Mouse (Mus musculus) liver, embryonic 13.5 days (tissue): ENCODE results near the gene Neu3. TPM values are rescaled to one million over a fixed set of nuclear protein-coding genes. Genes with fewer than 3 reads are reported as not detected.

Source experiments
- ATAC-seq: fragments of 200-750 bp; cut with Nextera tagmentation; 2 replicates; pipeline ENCODE4 v1.8.0; 2017; ENCODE audit warnings: low read depth, mild to moderate bottlenecking, moderate number of reproducible peaks, moderate library complexity
- DNase-seq: peaks from one replicate; pipeline ENCODE4 v3.0.0; 2022
- H3K27ac ChIP-seq: fragments of 300-500 bp; sonication (generic); 2 replicates; pipeline ENCODE4 v1.5.1; 2015; ENCODE audit warnings: moderate library complexity, mild to moderate bottlenecking, inconsistent platforms
- H3K27me3 ChIP-seq: fragments of 300-500 bp; sonication (generic); 2 replicates; pipeline ENCODE4 v1.6.1; 2015; ENCODE audit warnings: mild to moderate bottlenecking, inconsistent platforms
- H3K36me3 ChIP-seq: fragments of 300-500 bp; sonication (generic); 2 replicates; pipeline ENCODE4 v1.6.1; 2015; ENCODE audit warnings: mild to moderate bottlenecking, inconsistent platforms
- H3K4me1 ChIP-seq: fragments of 300-500 bp; sonication (generic); replicated peaks from 2 replicates; pipeline ENCODE4 v1.6.1; 2015; ENCODE audit warnings: inconsistent platforms
- H3K4me2 ChIP-seq: fragments of 300-500 bp; sonication (generic); 2 replicates; pipeline ENCODE4 v1.6.1; 2015; ENCODE audit warnings: inconsistent platforms, mild to moderate bottlenecking, moderate library complexity
- H3K4me3 ChIP-seq: fragments of 300-500 bp; sonication (generic); replicated peaks from 2 replicates; pipeline ENCODE4 v1.5.1; 2015; ENCODE audit warnings: mild to moderate bottlenecking, inconsistent platforms
- H3K9ac ChIP-seq: fragments of 300-500 bp; sonication (generic); 2 replicates; pipeline ENCODE4 v1.6.1; 2015; ENCODE audit warnings: mild to moderate bottlenecking, inconsistent platforms
- H3K9me3 ChIP-seq: fragments of 300-500 bp; sonication (generic); replicated peaks from 2 replicates; pipeline ENCODE4 v1.6.1; 2016; ENCODE audit warnings: inconsistent platforms
- WGBS: fragments of 180-500 bp; shearing (Covaris S2); methylation state at CpG from one replicate; pipeline ENCODE4 v1.1.7; 2015; ENCODE audit not compliant: insufficient replicate concordance; 5-methylcytosine and 5-hydroxymethylcytosine counted together
- polyA plus RNA-seq: library from polyadenylated mRNA; unstranded; fragments of >200 nt; fragmentation: Nextera tagmentation; extraction: Ambion mirVana; gene quantifications from 2 replicates; pipeline ENCODE4 v1.2.1, GENCODE M21; 2015

Neu3 gene
- polyA plus RNA-seq, 1 experiment from 2014 or later = 4.2 TPM

DNA sequence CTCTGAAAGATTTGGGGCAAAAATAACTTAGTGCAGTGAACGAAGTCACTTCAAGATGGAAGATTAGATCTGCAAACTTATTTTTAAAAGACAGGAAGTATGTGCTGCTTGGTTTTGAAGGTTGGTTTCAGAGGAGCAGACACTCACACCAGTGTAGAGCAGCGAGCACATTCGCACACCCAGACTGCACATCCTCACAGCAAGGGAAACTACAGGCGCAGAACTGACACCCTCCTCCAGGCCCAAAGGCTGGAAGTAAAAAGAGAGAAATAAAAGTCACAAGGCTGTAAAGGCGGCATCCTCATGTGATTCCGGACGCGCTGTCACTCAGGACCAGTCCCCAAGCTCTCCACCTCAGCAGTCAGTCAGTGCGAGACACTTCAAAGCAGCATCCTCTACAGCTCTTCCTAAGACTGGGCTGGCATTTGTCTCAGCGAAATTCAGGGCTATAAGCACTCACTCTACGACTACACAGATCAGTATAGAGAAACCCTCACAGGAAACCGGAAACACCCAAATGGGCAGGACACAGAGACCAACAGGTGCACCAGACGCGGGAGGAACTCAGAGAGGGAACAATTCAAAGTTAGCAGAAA is 28.1 kb upstream of the Neu3 start:
- ATAC-seq (no peak), DNase-seq (no peak)
- Histone ChIP-seq H3K4me1 (peaks cover 30% of the 10 kb centered on the region), H3K9me3 (no peaks in the 10 kb centered on the region), H3K9ac (peak overlapping the region; percentile 39; the same call in 1 of the 2 replicates), H3K4me3 (peak overlapping the region; percentile 30), H3K36me3 (peaks cover 36% of the 10 kb centered on the region), H3K4me2 (peak overlapping the region; percentile 49), H3K27me3 (0 out of 2 replicates have a peak, but pooled peaks cover 4% of the 10 kb centered on the region), H3K27ac (no peak overlapping the region)
- 67% methylated on average over 14 of the region's 14 CpGs for whole genome bisulfite sequencing

DNA sequence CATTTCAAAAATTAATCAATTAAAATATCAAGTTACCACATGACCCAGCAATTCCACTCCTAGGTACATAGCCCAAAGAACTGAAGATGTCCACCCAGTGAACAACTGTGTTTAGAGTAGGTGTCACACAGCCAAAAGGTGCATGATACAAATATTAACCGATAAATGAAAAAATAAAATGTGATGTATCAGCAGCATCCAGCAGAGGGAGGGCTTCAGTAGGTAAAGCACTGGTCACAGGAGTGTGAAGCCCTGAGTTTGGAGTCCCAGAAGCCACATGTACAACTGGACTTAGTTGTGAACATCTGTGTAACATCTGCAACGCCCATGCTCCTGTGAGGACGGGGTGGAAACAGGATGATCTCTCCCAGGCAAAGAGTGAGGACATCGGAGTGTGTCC is 26.1 kb upstream of the Neu3 start:
- 90% methylated on average over 4 of the region's 4 CpGs for WGBS
- ATAC-seq (no peak), DNase-seq (no peak)
- peaks cover 42% of the 10 kb centered on the region for H3K36me3 ChIP-seq
- no peak overlapping the region for H3K9ac ChIP-seq
- no peaks in the 10 kb centered on the region for H3K27me3 ChIP-seq
- no peak overlapping the region for H3K4me2 ChIP-seq
- no peaks in the 10 kb centered on the region for H3K9me3 ChIP-seq
- H3K27ac ChIP-seq = no peak overlapping the region
- peaks cover 29% of the 10 kb centered on the region for H3K4me1 ChIP-seq
- H3K4me3 ChIP-seq = no peak overlapping the region

DNA sequence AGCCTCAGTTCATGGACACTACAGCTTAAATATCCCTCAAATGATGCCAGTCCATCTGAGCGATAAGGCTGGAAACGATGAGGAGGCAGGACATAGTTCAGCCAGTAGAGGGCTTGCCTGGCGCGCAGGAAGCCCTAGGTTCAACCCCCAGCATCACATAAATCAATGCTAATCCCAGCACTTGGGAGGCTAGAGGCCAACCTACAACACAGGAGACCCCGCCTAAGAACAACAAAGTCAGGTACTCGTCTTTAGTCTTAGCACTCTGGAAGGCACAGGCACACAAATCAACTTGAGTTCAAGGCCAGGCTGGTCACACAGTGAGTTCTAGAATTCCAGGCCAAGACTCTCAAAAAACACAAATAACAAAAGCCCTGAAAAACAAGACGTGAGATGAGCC is 25.1 kb upstream of the Neu3 start:
- ATAC-seq (no peak), DNase-seq (no peak)
- Histone ChIP-seq H3K4me2 (no peak overlapping the region), H3K4me3 (no peak overlapping the region), H3K9me3 (no peaks in the 10 kb centered on the region), H3K4me1 (peaks cover 28% of the 10 kb centered on the region), H3K27me3 (no peaks in the 10 kb centered on the region), H3K9ac (no peak overlapping the region), H3K27ac (no peak overlapping the region), H3K36me3 (peaks cover 50% of the 10 kb centered on the region)
- WGBS = 80% methylated on average over 7 of the region's 7 CpGs

DNA sequence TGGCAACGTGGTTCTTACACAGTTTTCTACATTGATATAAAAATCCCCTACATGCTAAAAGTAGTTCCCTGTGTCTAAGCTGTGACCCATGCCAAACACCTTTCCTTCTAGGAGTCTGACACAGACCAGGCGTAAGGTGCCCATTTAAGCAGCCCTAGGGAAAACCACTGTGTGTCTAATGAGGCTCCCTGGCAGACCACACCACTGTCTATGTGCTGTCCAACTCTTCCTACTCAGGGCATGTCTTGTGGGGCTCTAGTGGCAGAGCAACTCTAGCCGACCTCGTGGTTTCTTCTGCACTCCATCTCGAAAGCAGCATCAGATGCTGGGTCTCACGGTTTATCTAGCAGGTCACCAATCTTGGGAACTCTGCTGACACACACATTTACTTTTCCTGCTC is 23.4 kb upstream of the Neu3 start:
- Histone ChIP-seq H3K9ac (no peak overlapping the region), H3K36me3 (peaks cover 60% of the 10 kb centered on the region)

DNA sequence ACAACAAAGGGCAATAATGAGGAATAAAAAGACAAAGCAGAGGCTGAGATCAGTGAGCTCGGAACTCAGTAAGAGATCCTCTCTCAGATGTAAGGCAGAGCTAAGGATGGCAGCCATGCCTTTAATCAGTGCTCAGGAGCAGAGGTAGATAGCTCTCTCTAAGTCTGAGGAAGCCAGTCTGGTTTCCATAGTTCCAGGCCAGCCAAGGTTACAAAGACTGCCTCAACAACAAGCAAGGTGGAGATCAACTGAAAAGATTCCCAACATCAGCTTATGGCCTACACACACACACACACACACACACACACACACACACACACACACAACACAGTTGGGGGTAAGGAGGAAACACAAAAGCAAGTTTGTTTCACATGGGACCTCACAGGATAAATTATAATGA is 22.9 kb upstream of the Neu3 start:
- WGBS = 81% methylated on average over 1 of the region's 1 CpGs
- H3K9ac ChIP-seq = no peak overlapping the region
- H3K4me1 ChIP-seq = peaks cover 11% of the 10 kb centered on the region
- no peak for ATAC-seq
- no peaks in the 10 kb centered on the region for H3K9me3 ChIP-seq
- no peak overlapping the region for H3K4me2 ChIP-seq
- no peak overlapping the region for H3K4me3 ChIP-seq
- H3K27ac ChIP-seq = no peak overlapping the region
- no peak for DNase-seq
- H3K36me3 ChIP-seq = peaks cover 60% of the 10 kb centered on the region
- H3K27me3 ChIP-seq = no peaks in the 10 kb centered on the region

More for the DNA sequence above, 23.4 kb upstream of the Neu3 start:
- DNase-seq (no peak), ATAC-seq (no peak)
- no peak overlapping the region for H3K4me3 ChIP-seq
- no peak overlapping the region for H3K27ac ChIP-seq
- H3K4me1 ChIP-seq = peaks cover 16% of the 10 kb centered on the region
- no peak overlapping the region for H3K4me2 ChIP-seq
- H3K27me3 ChIP-seq = no peaks in the 10 kb centered on the region
- 56% methylated on average over 6 of the region's 6 CpGs for WGBS
- H3K9me3 ChIP-seq = no peaks in the 10 kb centered on the region

DNA sequence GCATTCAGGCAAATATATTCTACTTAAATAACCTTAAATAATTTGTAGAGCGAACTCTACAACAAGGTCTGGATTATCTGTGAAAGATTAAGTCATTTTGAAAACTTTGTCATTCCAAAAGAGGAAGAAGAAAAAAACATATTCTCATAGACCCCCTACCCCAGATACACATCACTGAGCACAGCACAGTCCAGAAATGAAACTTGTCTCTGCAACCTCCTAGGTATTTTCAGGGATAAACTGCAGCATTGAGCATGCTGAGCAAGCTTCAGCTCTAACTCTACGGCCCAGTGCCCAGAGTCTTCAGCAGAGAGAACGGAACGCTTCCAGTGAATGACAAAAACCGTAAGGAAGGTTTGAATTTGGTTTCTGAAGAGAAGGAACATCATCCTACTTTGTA is 22.3 kb upstream of the Neu3 start:
- ATAC-seq = no peak
- WGBS = 91% methylated on average over 5 of the region's 5 CpGs
- Histone ChIP-seq H3K36me3 (peaks cover 61% of the 10 kb centered on the region), H3K4me3 (no peak overlapping the region), H3K4me1 (peaks cover 7% of the 10 kb centered on the region), H3K27ac (no peak overlapping the region), H3K4me2 (no peak overlapping the region), H3K9me3 (no peaks in the 10 kb centered on the region), H3K27me3 (no peaks in the 10 kb centered on the region), H3K9ac (no peak overlapping the region)
- no peak for DNase-seq

DNA sequence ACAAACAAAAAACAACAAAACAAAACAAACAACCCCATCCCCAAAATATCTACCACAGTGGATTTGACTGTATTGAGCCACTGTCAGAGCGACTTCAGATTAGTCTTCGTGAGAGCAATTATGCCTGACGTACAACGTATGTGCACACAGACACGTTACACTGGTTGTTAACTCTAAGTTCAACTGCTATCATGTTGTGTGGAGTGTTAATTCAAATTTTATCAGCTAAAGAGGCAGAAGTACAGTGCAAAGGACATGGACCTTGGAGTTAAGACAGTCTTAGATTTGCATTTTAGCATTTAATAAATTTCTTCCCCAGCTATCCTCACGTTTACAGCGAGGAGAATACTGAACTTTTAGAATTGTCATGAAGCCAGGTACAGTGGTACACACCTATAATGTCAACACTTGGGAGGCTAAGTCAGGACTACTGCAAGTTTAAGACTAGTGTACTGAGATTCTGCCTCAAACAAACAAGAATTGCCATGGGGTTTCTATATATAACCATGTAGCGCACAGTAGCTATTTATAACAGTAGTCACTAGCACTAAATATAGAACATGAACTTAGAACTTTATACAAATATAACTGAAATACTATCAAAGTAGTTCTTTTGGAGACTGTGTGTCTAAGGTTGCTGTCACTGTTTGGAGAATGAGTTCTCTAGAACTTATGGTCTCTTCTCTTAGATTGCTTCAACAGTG is 17.5 kb upstream of the Neu3 start:
- Histone ChIP-seq H3K4me1 (peaks cover 8% of the 10 kb centered on the region; the same call in 1 of the 2 replicates), H3K4me3 (no peak overlapping the region), H3K27ac (no peak overlapping the region), H3K36me3 (peaks cover 84% of the 10 kb centered on the region), H3K9ac (no peak overlapping the region), H3K27me3 (no peaks in the 10 kb centered on the region), H3K4me2 (no peak overlapping the region), H3K9me3 (no peaks in the 10 kb centered on the region)
- DNase-seq = no peak
- WGBS = 92% methylated on average over 8 of the region's 8 CpGs
- no peak for ATAC-seq

DNA sequence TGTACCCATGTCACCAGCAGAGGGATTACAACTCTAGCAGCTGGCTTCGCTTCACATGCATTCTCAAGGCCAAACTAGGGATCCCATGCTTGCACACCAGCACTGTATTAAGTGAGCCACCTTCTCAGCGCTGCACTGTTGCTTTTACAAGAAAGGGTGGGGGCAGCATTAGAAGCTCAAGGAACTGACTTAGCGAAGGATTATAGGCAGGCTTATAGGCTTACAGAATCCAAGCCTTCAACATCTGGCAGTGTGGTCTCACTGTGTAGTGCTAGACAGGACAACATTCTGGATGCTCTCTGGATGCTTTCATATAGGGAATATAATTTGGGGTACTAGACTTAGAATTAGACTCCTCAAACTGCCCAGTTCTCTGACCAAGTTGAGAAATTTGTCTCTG is 10.0 kb upstream of the Neu3 start:
- no peak overlapping the region for H3K4me3 ChIP-seq
- H3K27ac ChIP-seq = no peak overlapping the region
- no peak overlapping the region for H3K4me2 ChIP-seq
- H3K27me3 ChIP-seq = no peaks in the 10 kb centered on the region
- peaks cover 29% of the 10 kb centered on the region for H3K4me1 ChIP-seq
- H3K36me3 ChIP-seq = peaks cover 64% of the 10 kb centered on the region
- no peaks in the 10 kb centered on the region for H3K9me3 ChIP-seq
- H3K9ac ChIP-seq = no peak overlapping the region
- DNase-seq (no peak), ATAC-seq (no peak)
- 81% methylated on average over 3 of the region's 3 CpGs for WGBS

DNA sequence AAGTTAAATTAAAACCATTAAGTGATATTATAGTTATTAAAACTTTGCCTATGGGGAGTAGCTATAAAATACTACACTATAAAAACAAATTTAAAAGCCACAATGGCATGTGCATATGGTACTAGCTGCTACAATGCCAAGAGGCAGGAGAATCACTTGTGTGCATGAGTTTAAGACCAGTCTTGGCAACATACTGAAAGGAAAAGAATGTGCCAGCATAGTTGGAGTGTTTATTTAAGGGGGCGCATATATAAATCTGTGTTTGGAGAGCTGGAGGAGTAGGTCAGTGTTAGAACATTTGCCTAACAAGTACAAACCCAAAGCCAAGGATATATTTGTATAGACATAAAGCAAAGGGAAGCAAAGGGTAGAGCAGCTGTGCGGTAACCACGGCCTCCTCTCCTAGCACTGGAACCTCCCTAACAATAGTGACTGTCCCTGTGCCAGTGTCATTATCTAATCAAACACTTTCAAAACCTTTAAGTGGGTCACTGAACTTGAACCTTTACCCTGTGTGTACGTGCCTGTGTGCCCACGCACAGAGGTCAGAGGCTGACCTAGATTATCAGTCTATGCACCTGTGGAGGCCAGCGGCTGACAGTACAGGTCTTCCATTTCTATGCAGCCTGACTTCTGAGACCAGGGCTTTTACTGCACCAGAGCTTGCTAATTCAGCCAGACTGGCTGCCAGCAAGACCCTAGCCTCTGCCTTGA is 9.3 kb upstream of the Neu3 start:
- H3K36me3 ChIP-seq = peaks cover 57% of the 10 kb centered on the region
- no peaks in the 10 kb centered on the region for H3K27me3 ChIP-seq
- H3K27ac ChIP-seq = no peak overlapping the region
- H3K4me3 ChIP-seq = no peak overlapping the region
- H3K9ac ChIP-seq = no peak overlapping the region
- H3K4me2 ChIP-seq = no peak overlapping the region
- ATAC-seq (peak; percentile 73), DNase-seq (no peak)
- H3K9me3 ChIP-seq = no peaks in the 10 kb centered on the region
- peaks cover 29% of the 10 kb centered on the region for H3K4me1 ChIP-seq
- WGBS = 68% methylated on average over 6 of the region's 6 CpGs

DNA sequence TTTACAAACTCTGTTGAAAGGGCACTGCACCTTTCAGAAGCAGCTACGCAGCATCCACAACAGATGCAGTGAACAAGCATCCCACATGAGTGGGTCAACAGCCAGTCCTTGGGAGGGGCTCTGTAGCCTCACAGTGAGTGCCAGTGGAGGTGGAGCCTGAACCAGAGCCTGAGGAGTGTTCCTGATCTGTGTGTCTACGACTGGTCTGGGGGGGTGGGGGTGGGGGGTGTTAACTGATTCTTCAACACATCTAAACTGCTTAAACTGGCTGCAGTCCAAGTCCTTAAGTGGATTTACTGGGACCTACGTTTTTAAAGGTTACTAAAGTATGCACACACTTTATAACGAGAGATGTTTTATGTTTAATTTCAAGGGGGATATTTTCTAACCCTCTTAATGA is 8.6 kb upstream of the Neu3 start:
- ATAC-seq = no peak

DNA sequence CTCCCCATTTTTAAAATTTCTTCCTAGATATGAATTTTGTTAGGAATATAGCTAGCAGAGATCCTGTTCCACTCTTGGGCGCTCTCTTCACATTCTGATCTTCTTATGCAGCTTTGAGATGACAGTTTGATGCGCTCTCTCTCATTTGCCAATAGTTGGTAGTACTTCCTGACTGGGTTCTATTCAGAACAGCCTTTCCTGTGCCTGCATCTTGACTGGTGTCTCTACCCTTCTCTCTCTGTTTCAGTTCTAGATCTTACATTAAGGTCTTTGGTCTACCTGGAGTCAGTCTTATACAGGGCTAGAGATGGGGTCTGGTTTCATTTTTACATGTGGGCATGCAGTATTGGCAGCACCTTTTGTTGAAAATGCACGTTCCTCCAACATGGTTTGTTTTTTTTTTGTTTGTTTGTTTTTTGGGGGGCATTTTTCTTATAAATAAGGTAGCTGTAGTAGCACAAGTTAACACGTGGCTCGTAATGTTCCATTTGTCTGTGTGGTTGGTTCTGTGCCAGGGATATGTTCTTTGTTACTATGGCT is 6.2 kb upstream of the Neu3 start:
- H3K9me3 ChIP-seq = no peaks in the 10 kb centered on the region
- ATAC-seq (no peak), DNase-seq (no peak)
- H3K27ac ChIP-seq = no peak overlapping the region
- H3K4me1 ChIP-seq = peaks cover 17% of the 10 kb centered on the region
- peaks cover 25% of the 10 kb centered on the region for H3K36me3 ChIP-seq
- WGBS = 77% methylated on average over 5 of the region's 5 CpGs
- H3K27me3 ChIP-seq = no peaks in the 10 kb centered on the region
- H3K4me2 ChIP-seq = no peak overlapping the region
- no peak overlapping the region for H3K4me3 ChIP-seq
- H3K9ac ChIP-seq = no peak overlapping the region

More for the DNA sequence above, 8.6 kb upstream of the Neu3 start:
- Histone ChIP-seq H3K27me3 (no peaks in the 10 kb centered on the region), H3K36me3 (peaks cover 49% of the 10 kb centered on the region), H3K4me3 (no peak overlapping the region), H3K9ac (no peak overlapping the region), H3K9me3 (no peaks in the 10 kb centered on the region), H3K4me1 (peaks cover 29% of the 10 kb centered on the region), H3K4me2 (no peak overlapping the region), H3K27ac (no peak overlapping the region)
- no peak for DNase-seq
- 70% methylated on average over 4 of the region's 4 CpGs for WGBS
